27 mouse cellular contexts compared by ENCODE assay signal in the genomic region with DNA sequence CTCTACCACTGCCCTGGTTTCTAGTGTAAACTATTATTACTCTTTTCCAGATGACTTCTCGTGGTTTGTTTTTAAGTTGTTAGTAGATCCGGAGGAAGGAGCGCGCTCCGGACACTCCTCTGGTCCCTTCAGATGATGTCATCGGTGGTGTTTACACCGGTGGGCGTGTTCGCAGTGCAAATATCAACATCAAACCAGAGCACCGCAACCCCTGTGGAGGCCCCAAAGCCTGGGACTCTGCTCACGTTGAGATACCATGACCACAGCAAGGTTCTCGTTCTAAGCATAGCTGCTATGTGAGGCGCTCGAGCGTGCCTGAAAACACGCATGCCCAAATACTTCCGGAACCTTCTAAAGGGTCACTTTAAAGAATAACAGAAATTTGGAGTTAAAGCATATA.
"Had no signal": no experiment of that assay in that cellular context is flagged by ENCODE, and none has a peak within 500 bp of the region (broad histone marks: within the 10 kb centered on the region; RNA-seq: fewer than 3 reads in every experiment).

No protein-coding gene starts in this region.

- H3K27ac ChIP-seq: embryonic facial prominence, embryonic 10.5 days; embryonic facial prominence, embryonic 12.5 days; embryonic facial prominence, embryonic 13.5 days; embryonic facial prominence, embryonic 15.5 days; forebrain, embryonic 10.5 days; forebrain, embryonic 12.5 days; forebrain, embryonic 13.5 days; forebrain, embryonic 15.5 days; gastrocnemius, adult 2 months had no signal

- DNase-seq: cerebellum, adult 2 months; cerebellum, adult 8-10 months; cerebellum, adult 9-10 months; cerebellum, adult 9-11 months; cerebellum, postnatal 10 days; cerebellum, postnatal 14 days; cerebellum, postnatal 25 days; cerebellum, postnatal 36 days; embryo, embryonic 11 days; gastrocnemius, adult 2 months; gastrocnemius, postnatal 10 days; gastrocnemius, postnatal 14 days; gastrocnemius, postnatal 25 days; gastrocnemius, postnatal 36 days; heart, adult 18-20 months had no signal

- H3K4me2 ChIP-seq: embryonic facial prominence, embryonic 12.5 days; embryonic facial prominence, embryonic 13.5 days; embryonic facial prominence, embryonic 15.5 days; forebrain, embryonic 12.5 days; forebrain, embryonic 13.5 days; forebrain, embryonic 15.5 days had no signal

- H3K9me3 ChIP-seq: embryonic facial prominence, embryonic 10.5 days; embryonic facial prominence, embryonic 12.5 days; embryonic facial prominence, embryonic 13.5 days; embryonic facial prominence, embryonic 15.5 days; forebrain, embryonic 10.5 days; forebrain, embryonic 12.5 days; forebrain, embryonic 13.5 days; forebrain, embryonic 15.5 days had no signal

- ATAC-seq: forebrain, embryonic 13.5 days; forebrain, embryonic 14.5 days; forebrain, embryonic 15.5 days; forebrain, embryonic 16.5 days; forebrain, postnatal 0 days had no signal

- H3K36me3 ChIP-seq: embryonic facial prominence, embryonic 10.5 days; embryonic facial prominence, embryonic 12.5 days; embryonic facial prominence, embryonic 13.5 days; embryonic facial prominence, embryonic 15.5 days; forebrain, embryonic 10.5 days; forebrain, embryonic 12.5 days; forebrain, embryonic 15.5 days had no signal

- H3K9ac ChIP-seq: embryonic facial prominence, embryonic 12.5 days; embryonic facial prominence, embryonic 13.5 days; embryonic facial prominence, embryonic 15.5 days; forebrain, embryonic 12.5 days; forebrain, embryonic 13.5 days; forebrain, embryonic 15.5 days; forebrain, postnatal 0 days had no signal

- H3K27me3 ChIP-seq: embryonic facial prominence, embryonic 12.5 days; embryonic facial prominence, embryonic 13.5 days; embryonic facial prominence, embryonic 15.5 days; forebrain, embryonic 12.5 days; forebrain, embryonic 13.5 days; forebrain, embryonic 15.5 days had no signal

- H3K4me3 ChIP-seq: embryonic facial prominence, embryonic 10.5 days; embryonic facial prominence, embryonic 12.5 days; embryonic facial prominence, embryonic 13.5 days; embryonic facial prominence, embryonic 15.5 days; erythroblast, embryonic 14.5 days; forebrain, embryonic 10.5 days; forebrain, embryonic 12.5 days; forebrain, embryonic 13.5 days; forebrain, embryonic 15.5 days; gastrocnemius, adult 2 months had no signal
